Mouse (Mus musculus) right cerebral cortex, adult 2 months (tissue): Measurements from ENCODE around the gene Flot2.

ENCODE experiments used
- DNase-seq, 2 experiments: peaks; one replicate each; pipeline ENCODE4 v3.0.0; 2021 to 2022; ENCODE audit warnings: low spot score in 2 of 2

Flot2 gene

GRCm38 (mm10) chr11:78062563-78062962 lies 24.8 kb downstream of the Flot2 start:
- no peak for DNase-seq

GRCm38 (mm10) chr11:78065906-78066305 lies 28.2 kb downstream of the Flot2 start:
- DNase-seq: no peak

DNA sequence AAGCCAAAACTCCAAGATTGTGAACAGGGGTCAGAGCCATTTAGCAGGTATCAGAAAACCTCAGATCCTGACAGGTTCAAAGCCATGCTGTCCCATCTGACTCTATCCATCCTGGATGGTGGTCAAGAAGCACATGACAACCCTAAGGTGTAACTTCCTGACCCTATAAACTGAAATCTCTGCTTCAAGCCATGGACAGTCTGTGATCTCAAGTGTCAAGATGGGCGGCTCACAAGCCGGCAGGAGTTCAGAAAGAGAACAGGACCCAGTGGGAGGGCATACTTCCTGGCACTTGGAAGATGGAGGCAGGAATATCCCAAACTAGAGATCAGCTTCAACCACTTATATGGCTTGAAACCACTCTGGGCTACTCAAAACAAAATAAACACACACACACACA lies 28.9 kb downstream of the Flot2 start:
- DNase-seq: no peak

DNA sequence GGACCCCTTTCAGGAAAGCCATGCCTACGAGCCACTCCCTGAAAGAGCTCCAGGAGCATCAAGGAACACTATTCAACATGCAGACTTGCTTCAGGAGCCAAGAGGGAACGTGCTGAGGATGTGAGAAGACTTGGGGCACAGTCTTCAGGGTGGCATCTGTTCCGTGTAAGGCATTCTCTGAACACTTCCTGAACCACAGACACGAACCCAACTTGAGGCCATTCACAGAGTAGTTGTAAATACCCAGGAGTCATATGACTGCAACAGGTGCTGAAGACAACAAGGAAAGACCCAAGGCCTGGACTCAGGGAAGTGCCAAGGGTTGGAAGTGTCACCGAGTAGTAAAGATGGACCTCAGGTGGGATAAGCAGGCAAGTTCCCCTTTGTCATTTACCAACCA lies 29.8 kb downstream of the Flot2 start:
- no peak for DNase-seq

- DNase-seq: no peak
Observed at GRCm38 (mm10) chr11:78069130-78069529, 31.4 kb downstream of the Flot2 start.

DNA sequence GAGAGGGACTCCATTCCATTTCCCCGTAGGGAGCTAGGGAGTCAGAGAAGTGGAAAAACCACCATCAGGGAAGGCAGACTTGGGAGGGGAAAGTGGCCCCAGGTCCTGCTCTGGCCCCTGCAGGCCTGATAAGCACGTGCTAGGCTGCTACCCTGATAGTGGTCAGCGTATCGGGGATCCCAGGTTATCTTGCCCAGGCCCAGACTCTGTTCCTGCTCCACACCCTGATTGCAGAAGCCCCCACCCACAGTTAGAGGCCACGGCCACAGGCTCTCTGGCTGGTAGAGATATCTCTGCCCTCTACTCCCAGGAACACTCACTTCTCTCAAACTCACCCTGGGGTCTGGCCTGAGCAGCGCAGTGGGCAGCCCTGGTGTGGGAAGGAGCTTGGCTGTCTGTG lies 31.9 kb downstream of the Flot2 start:
- no peak for DNase-seq

DNA sequence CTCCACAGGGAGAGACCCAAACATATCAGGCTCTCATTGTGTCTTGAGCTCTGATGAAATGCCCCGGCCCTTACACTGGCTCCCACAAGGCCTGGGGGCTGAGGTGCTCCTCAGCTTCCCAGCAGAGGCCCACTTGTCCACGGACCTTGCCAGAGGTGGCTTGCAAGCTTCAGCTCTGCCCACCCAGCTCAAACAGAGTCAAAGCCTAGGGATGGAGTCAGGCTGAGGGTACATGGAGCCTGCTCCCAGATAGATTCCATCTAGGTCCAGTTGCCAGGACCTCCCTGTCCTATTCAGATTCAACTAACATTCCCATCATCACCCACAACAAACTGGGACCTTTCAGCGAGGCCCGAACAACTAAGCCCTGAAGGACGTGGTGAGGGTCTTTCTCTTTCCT lies 34.2 kb downstream of the Flot2 start:
- DNase-seq: no peak

DNA sequence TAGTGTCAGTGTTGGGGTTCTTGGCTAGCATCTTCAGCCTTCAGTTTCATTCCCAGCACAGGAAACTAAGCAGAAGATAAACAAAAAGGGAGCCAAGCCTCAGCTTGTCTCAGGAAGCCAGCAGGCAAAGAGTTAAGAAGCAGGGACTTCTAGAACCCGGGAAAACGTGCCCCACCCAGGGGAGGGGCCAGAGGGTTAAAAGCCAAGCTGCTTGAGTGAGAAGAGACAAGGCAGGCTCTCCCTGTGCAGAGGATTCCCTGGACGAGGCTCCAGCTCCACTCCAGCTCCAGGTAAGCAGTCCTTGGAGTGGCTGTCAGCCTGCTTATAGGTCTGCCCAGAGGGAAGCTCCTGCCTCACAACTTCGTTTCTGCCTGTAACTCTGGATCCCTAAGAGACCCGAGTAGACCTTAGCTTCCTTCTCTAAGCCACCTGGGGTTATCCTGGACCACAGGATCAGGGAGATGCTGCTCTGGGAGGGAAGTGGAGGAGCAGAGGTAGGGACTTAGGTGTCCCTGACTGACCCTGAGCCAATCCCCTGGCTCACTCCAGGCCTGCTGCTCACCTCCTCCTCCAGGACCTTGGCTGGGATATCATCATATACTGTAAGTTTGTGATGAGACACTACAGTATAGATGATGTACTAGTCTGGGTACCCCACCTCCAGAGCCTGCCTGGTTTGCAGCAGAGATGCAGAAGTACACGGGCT lies 34.8 kb downstream of the Flot2 start:
- DNase-seq: no peak

DNA sequence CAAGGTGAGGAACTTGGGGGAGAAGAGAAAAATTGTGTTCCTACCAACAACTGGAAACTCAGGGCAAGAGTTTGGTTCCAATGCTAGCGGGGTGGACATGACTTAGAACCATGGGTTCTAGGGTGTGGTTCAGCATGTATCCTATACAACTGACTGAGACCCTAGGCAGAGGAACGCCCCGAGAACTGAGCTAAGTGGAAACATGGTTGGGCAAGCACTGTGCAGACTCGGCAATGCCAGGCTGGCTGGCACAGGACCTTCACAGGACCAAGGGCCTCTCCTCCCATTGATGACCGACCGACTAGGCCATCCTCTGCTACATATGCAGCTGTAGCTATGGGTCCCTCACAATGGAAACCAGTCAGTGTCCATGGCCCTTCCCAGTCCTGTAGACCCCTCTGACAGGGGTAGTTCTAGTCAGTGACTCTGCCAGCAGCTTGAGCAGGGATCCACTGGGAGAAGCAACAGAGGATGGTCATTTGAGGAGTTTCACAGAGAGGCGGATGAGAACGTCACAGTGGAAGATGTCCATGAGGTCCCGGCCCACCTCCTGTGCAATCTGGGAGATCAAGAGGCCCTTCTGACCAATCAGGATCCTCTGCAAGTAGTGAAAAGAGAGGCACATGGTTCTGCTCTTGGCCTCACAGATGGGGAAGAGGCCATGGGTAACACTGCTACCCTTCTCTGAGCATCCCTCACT lies 36.0 kb downstream of the Flot2 start:
- DNase-seq: no peak

DNA sequence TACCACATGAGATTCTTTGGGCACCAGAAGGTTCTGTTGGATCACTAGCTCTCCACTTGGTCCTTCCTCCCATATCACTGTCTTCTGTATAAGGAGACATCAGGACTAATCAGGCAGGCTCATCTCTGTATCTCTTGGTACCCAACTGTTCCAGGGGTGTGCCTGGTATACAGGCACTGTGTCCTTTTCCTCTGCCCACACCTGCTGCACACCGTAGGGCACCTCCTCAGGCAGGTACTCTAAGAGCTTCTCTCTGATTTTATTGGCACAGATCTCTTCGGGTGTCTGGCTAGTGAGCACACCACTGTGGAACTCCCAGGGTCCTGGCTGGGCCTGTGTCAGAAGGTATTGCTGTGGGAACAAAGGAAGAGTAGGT lies 36.5 kb downstream of the Flot2 start:
- no peak for DNase-seq

- no peak for DNase-seq
Observed at GRCm38 (mm10) chr11:78074666-78075065, 36.9 kb downstream of the Flot2 start.

- peak; percentile 87 to 89 for DNase-seq
Observed at GRCm38 (mm10) chr11:78079961-78080921, 42.5 kb downstream of the Flot2 start, which contains the start of gene Eral1. Gene Eral1, minus strand, starts transcription at chr11:78080383.

- no peak for DNase-seq
Observed at GRCm38 (mm10) chr11:78083595-78083994, 45.9 kb downstream of the Flot2 start.

GRCm38 (mm10) chr11:78086925-78087479 lies 49.3 kb downstream of the Flot2 start:
- no peak for DNase-seq

GRCm38 (mm10) chr11:78087756-78088281 lies 50.1 kb downstream of the Flot2 start:
- no peak for DNase-seq

GRCm38 (mm10) chr11:78094137-78094503 lies 56.4 kb downstream of the Flot2 start:
- no peak for DNase-seq

GRCm38 (mm10) chr11:78094504-78095143 lies 56.9 kb downstream of the Flot2 start, which contains the start of gene Fam222b:
Gene Fam222b, plus strand, starts transcription at chr11:78094660.
- peak; percentile 89 to 90 for DNase-seq

GRCm38 (mm10) chr11:78095144-78095516 lies 57.4 kb downstream of the Flot2 start:
- no peak for DNase-seq

GRCm38 (mm10) chr11:78097077-78097476 lies 59.3 kb downstream of the Flot2 start:
- DNase-seq: no peak

DNA sequence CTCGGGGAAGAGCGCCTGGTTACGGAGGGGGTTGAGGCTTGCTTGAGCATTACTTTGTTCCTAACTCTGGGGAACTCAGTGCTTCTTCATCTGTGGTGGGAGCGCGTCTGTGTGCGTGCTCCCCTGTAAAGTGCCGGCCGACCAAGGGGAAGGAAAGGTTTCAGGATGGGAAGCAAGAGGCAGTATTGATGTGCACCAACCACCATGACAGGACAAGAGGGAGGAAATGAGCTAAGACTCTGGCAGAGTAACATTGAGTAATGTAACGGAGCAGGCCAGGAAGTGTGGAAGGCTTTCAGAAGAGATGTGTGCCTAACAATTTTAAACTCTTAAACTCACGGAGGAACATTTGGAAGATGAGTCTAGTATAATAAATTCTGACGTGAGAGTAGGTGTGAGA lies 63.0 kb downstream of the Flot2 start:
- DNase-seq: no peak

DNA sequence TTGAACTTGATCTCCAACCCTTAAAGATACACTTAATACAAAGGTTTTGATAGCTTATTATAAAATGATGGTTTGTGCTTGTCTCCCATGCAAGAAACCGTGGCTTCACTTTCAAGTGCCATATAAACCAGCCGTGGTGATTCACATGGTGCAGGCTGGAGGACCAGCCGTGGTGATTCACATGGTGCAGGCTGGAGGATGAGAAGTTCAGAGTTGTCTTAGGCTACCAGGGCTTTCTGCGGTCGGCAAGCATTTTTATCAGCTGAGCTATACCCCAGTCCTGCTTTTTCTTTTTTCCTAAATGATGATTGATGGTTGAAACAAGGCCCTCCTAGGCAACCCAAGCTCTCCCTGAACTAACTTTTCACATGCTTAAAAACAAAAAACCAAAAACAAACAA lies 64.4 kb downstream of the Flot2 start:
- DNase-seq: no peak
